Mouse (Mus musculus): ENCODE results near the gene Rbbp5.
A peak's percentile ranks its signal among the peaks of the same experiment; 100 is the strongest.

Rbbp5 gene

GRCm38 (mm10) chr1:132500535-132500934, 23.4 kb downstream of the Rbbp5 start:
- DNase-seq (ENCODE audit: low read depth, low spot score): no peak

- DNase-seq (ENCODE audit: low read depth, low spot score): no peak
These were observed 28.0 kb downstream of the Rbbp5 start for GRCm38 (mm10) chr1:132505155-132505554.

DNA sequence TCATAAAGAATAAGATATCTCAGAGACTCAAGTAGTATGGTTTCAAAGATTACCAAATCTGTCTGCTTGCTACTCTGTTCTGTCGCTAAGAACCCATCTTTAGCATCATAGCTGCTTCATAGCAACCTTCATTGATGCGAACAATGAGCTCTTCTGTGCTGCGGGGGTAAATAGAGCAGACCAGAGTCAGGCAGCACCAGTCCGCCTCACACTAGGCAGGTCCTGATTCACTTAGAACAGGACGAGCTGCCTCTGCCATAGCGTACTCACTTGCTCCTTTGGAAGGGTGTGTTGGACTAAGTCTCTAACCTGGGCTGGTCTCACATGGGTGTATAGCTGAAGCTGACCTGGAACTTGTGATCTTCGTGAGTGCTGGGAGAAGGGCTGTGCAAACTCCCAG, 28.9 kb downstream of the Rbbp5 start, which contains the start of gene Tmem81:
Gene Tmem81 (plus strand): TSS at position 173 of the 400 bp plus-strand sequence.
- DNase-seq (ENCODE audit: low read depth, low spot score): no peak

DNA sequence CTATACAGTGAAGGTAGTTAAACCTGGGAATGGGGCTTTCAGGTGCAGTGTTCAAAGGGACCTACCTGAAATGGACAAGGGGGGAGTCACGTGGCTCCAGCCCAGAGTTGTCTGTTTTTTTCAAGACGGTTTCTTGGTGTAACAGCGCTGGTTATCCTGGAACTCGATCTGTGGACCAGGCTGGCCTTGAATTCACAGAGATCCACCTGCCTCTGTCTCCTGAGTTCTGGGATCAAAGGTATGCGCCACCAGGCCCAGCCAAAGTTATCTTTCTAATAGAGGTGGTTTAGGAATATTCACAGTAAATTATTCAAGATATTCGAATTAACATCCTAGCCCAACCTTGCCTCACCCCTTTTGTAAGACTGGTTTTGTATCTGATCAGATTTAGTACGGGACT, 29.5 kb downstream of the Rbbp5 start:
- no peak for DNase-seq (ENCODE audit: low read depth, low spot score)

- DNase-seq (ENCODE audit: low read depth, low spot score): no peak
These were observed 32.6 kb downstream of the Rbbp5 start for GRCm38 (mm10) chr1:132509771-132510170.

DNA sequence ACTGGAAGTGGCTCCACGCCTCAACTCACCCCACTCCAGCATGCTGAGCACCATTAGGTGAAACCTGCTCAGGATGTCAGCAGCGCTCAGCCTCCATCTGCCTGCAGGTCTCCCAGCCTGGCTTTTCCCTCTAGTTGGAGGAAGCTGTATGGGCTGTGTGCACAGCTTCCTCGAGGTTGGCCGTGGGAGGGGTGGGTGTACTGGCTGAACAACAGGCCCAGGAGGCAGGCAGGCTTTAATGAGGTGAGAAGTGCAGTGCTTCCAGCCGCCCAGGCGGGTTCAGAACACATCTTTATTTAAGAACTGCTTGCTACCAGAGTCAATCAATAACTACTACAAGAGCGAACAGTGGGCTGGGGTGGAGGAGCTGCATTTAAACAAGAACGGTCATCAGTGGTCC, 34.4 kb downstream of the Rbbp5 start:
- DNase-seq (ENCODE audit: low read depth, low spot score): no peak

- no peak for DNase-seq (ENCODE audit: low read depth, low spot score)
These were observed 34.9 kb downstream of the Rbbp5 start for GRCm38 (mm10) chr1:132512106-132512505.

DNA sequence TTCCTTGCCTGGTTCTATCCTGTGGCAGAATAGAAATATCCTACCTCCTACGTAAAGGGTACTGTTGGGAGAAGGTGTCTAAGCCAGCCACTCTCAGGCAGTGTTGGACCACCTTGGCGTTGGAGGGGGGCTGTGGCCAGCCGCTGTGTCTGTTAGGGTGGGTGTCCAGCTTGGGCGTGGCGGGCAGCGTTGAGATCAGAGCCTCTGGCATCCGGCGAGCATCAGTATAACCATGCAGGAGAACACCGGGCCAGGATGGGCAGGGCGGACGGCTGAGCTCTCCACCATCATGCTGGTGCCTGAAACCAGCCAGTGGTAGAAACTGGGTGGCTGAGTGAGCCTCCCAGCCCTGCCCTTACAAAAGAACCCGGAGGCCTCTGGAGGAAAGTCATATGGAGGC, 38.2 kb downstream of the Rbbp5 start:
- no peak for DNase-seq (ENCODE audit: low read depth, low spot score)

DNA sequence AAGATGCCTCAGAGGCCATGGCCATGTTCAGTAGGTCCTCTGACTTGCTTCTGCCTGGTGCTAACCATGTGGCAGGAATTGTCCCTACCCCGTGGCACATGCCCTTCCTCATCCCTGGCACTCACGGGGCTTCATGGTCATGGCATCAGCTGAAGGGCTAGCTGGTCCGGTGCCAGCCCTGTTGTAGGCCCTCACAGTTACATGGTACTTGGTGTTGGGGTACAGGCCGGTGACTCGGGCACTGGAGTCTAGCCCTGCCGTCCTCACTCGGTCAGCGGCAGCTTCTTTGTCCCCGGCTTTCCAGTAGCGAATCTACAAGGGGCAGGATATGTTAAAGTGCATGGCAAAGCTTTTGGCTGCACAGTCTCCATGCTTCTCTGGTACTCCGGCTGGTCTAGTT, 39.6 kb downstream of the Rbbp5 start:
- DNase-seq (ENCODE audit: low read depth, low spot score): no peak

DNA sequence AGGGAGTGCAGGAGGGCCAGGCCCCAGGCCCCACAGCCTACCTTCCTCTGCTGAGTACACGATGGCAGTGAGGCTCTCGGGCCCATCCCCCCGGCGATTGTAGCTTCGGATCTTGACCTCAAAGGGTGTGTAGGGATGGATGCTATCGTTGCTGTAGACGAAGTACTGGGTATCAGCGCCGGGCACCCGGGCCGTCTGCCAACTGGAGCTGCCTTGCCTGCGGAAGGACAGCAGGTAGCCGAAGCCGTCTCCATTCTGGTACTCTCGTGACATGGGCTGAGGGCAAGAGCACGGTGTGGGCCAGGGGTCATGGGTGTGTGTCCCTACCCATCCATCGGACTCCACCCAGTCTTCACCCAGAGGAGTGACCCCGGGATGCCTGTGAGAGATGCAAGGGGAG, 41.5 kb downstream of the Rbbp5 start:
- no peak for DNase-seq (ENCODE audit: low read depth, low spot score)

- DNase-seq (ENCODE audit: low read depth, low spot score): no peak
These were observed 42.6 kb downstream of the Rbbp5 start for GRCm38 (mm10) chr1:132519734-132520133.

DNA sequence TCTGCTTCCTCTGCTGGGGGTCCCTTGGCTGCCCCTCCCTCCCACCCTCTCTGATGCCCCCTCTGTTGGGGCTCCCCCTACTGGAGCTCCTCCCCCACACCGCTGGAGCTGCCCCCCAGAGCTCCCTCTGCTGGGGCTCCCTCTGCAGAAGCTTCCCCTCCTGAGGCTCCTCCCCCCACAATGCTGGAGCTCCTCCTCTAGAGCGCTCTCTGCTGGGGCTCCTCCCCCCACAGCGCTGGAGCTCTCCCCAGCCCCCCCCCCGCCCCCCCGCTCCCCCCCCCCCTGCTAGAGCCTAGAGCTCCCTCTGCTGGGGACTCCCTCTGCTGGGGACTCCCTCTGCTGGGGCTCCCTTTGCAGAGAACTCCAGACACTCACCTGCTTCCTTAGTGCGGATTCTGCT, 43.6 kb downstream of the Rbbp5 start:
- peak; percentile 73 for DNase-seq (ENCODE audit: low read depth, low spot score)

GRCm38 (mm10) chr1:132523048-132523447, 45.9 kb downstream of the Rbbp5 start:
- DNase-seq (ENCODE audit: low read depth, low spot score): no peak

- DNase-seq (ENCODE audit: low read depth, low spot score): no peak
These were observed 46.8 kb downstream of the Rbbp5 start for GRCm38 (mm10) chr1:132523920-132524319.

DNA sequence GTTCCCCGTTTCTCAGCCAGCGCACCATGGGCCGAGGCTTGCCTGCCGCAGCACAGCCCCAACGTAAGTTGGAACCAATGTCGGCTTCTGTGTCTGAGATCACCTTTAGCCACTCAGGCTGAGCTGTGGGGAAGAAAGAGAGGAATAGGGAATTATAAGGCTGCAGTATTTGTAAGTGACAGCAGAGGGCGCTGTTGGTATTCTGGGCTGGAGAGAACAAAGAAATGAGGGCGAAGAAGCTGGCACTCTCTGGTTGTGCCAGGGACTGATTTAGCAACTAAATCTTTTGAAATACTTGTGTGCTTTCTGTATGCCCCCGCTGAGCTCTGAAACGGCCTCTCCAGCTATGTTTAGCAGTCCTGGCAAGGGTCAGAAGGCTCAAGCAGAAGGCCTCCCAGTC, 48.7 kb downstream of the Rbbp5 start:
- peak; percentile 40 for DNase-seq (ENCODE audit: low read depth, low spot score)

DNA sequence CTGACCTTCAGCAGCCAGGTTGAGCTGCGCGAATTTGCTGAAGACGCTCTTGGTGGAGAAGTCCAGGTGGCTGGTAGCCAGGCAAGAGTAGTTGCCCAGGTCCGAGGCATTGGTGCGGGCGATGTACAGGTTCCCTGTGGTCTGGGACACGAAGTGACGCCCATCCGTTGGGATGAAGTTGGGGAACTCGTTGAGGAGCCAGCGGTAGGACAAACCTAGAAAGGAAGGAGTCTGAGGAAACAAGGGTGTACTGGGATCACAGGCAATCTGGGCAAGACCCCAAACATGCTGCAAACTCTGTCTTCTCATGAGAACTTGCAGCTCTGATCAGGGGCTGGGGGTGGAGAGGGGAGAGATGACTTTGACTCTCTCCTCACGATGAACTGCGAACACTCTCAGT, 50.9 kb downstream of the Rbbp5 start:
- DNase-seq (ENCODE audit: low read depth, low spot score): no peak

DNA sequence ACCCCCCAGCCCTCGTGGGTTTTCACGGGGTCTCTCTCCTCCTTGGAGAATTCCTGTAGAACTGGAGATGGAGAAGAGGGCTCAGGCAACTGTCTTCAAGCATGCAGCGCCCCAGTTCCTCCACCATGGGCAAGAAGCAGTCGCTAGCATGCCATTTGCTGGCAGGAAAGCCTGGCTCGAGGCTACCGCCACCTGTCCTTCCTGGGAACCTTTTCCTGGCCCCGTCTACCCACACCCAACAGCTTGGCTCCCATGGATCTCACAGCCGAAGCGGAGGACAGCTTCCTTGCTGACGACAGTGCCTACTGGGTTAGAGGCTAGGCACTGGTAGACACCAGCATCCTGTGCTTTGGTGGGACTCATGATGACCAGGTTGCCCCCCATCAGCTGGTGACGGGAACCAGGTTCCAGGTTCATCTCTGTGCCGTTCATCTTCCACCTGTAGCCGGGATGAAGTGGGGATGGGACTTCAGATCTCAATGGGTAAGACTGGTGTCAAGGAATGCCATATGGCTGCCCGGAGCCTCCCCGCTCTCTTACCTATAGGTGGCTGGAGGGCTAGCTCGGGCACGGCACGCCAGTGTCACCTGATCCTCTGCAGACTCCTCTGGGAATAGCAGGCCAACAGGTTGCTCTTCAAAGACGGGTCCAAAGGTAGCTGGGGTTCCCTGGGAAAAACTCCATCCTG, 51.6 kb downstream of the Rbbp5 start:
- DNase-seq (ENCODE audit: low read depth, low spot score): peak; percentile 13

- DNase-seq (ENCODE audit: low read depth, low spot score): no peak
These were observed 53.5 kb downstream of the Rbbp5 start for GRCm38 (mm10) chr1:132530631-132531191.

DNA sequence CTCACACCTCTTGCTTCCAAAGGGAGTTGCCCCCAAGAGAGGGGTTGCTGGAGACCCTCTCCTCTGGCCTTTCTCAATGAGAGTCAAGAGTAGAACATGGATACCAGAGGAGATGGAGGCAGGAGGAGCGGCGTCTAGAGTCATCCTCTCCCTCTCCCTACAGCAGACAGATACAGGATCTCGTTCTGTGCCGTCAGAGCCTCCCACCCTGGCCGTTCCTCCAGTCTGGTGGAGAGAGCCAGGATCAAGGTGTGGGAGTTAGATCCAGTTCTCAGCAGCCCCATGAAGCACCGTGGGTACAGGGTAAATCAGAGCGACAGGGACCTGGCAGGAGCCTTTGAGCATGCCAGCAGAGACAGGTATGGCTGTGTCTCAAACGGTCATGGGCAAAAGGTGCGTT, 55.4 kb downstream of the Rbbp5 start:
- DNase-seq (ENCODE audit: low read depth, low spot score): no peak

DNA sequence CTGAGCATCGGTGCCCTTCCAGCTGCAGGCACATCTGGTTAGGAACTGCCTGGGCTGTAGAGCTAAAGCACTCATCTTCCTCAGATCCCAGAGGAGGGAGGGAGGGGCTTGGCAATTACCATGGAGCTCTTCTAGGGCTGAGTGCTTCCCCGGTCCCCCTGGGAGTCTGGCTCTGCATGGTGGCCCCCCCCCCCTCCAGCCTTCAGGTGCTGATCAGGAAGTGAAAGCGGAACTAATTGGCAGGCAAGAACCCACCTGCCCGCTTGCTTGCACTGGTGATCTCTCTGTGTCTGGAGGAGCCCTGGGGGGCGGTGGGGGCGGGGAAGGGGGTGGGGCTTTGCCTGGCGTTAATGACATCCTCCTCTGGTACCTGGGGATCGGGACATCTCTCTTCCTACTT, 56.7 kb downstream of the Rbbp5 start:
- DNase-seq (ENCODE audit: low read depth, low spot score): no peak

DNA sequence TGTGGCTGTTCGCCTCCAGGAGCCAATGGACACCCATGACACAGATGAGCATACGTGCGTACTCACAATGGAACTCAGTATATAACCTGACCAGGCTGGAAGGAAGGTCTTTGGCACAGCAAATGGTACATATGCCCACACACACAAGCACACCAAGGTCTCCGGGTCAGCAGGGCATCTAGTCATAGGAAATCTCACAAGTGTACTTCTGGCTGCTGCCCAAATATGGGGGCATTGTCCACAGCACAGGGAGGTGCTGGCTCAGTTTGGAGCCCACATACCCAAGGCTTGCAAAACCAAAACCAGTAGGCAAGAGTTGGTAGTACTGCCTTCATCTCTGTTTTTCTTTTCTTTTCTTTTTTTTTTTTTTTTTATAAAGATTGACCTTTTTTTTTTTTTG, 58.4 kb downstream of the Rbbp5 start:
- DNase-seq (ENCODE audit: low read depth, low spot score): no peak

GRCm38 (mm10) chr1:132536416-132536815, 59.3 kb downstream of the Rbbp5 start:
- no peak for DNase-seq (ENCODE audit: low read depth, low spot score)

DNA sequence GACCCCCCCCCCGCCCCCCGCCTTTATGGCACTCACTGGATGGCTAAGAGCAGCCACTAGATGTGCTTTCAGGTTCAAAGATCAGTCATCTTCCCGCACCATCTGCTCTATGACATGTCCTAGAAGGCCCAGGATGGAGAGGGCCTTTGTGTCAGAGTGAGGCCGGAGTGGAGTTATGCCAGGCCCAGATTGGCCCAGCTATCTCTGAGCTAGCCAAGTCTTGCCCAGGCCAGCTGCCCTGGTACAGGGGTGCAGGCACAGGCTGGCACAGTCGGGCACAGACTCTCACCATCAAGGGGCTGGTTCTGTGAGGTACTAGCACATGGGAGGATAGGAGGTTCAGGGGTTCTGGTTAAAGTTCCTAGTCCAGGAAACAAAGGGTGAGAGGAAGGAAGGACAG, 60.6 kb downstream of the Rbbp5 start:
- DNase-seq (ENCODE audit: low read depth, low spot score): no peak

DNA sequence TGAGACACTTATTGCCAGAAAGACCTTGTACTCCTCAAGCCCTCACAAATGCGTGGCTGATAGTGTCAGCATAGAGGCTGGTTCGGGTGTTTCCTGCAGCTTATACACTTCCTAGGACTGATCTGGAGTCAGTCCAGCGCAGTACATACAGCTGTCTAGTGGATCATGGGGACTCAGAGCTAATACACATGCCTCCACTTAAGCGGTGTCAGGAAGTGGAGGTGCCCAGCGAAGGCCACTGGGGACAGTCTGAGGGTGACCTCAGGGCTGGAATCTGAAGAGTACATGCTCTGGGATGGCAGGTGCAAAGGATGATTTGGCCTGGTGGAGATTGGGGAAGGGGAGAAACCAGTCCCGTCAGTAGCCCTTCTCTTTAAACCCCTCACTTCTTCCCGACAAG, 63.5 kb downstream of the Rbbp5 start:
- DNase-seq (ENCODE audit: low read depth, low spot score): no peak
